Mouse (Mus musculus): ENCODE measurements around the gene Gtpbp2.

The Gtpbp2 gene

DNA sequence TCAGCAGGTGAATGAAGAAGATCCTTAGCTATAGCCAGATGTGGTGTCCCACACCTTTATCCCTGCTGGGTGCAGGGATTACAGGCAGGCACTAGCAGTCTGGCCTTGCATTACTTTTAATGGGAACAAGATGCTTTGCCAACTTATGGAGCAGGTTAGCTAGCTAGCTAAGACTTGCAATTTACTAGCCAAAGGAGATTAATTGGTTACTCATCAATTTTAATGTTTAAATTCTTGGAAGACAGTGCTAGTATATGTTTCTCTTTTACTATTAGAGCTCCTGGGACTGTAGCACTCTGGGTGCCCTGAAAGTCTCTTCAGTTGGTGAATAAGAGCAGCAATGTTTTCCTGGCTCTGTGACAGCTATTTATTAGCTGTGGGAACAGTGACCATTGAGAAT, 45.8 kb downstream of the Gtpbp2 start:
- no peak for DNase-seq (ENCODE audit: low spot score)

DNA sequence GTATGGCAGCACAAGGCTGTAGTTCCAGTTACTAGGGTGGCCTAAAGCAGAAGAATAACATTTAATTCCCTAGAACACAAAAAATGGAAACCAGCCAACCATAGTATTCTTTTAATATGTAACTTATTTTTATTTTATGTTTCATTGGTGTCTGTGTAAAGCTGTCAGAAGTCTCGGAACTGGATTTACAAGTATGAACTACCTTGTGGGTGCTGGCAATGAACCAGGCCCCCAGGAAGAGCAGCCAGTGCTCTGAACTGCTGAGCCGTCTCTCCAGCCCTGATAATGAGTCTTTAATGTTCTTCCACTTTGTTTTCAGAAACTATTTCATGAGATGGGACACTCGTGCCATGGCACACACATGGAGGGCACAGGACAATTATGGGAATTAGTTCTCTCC, 49.7 kb downstream of the Gtpbp2 start:
- no peak for DNase-seq (ENCODE audit: low spot score)

All from adipocyte (in vitro differentiated cells).